Mouse (Mus musculus) embryonic facial prominence, embryonic 13.5 days (tissue): ENCODE measurements around the gene Adtrp. TPM values are rescaled to one million over a fixed set of nuclear protein-coding genes. Genes with fewer than 3 reads are reported as not detected.

Source experiments
- ATAC-seq: fragments of 200-750 bp; cut with Nextera tagmentation; 2 replicates; pipeline ENCODE4 v1.8.0; 2017; ENCODE audit warnings: low read depth; ENCODE audit not compliant: insufficient number of reproducible peaks, insufficient read depth, low FRiP score, low TSS enrichment
- H3K27ac ChIP-seq: fragments of 300-500 bp; sonication (generic); 2 replicates; pipeline ENCODE4 v1.5.1; 2015; ENCODE audit warnings: moderate library complexity, mild to moderate bottlenecking, inconsistent platforms
- H3K27me3 ChIP-seq: fragments of 300-500 bp; sonication (generic); 2 replicates; pipeline ENCODE4 v1.6.1; 2015; ENCODE audit warnings: mild to moderate bottlenecking, inconsistent platforms
- H3K36me3 ChIP-seq: fragments of 300-500 bp; sonication (generic); 2 replicates; pipeline ENCODE4 v1.6.1; 2015; ENCODE audit warnings: mild to moderate bottlenecking, inconsistent platforms
- H3K4me1 ChIP-seq: fragments of 300-500 bp; sonication (generic); 2 replicates; pipeline ENCODE4 v1.6.1; 2015; ENCODE audit warnings: inconsistent platforms
- H3K4me2 ChIP-seq: fragments of 300-500 bp; sonication (generic); 2 replicates; pipeline ENCODE4 v1.6.1; 2015; ENCODE audit warnings: moderate library complexity, mild to moderate bottlenecking, inconsistent platforms
- H3K4me3 ChIP-seq: fragments of 300-500 bp; sonication (generic); 2 replicates; pipeline ENCODE4 v1.5.1; 2015; ENCODE audit warnings: mild to moderate bottlenecking, inconsistent platforms
- H3K9ac ChIP-seq: fragments of 300-500 bp; sonication (generic); 2 replicates; pipeline ENCODE4 v1.6.1; 2015; ENCODE audit warnings: mild to moderate bottlenecking, inconsistent platforms
- H3K9me3 ChIP-seq: fragments of 300-500 bp; sonication (generic); 2 replicates; pipeline ENCODE4 v1.6.1; 2016; ENCODE audit warnings: inconsistent platforms
- WGBS: fragments of 180-500 bp; shearing (Covaris S2); methylation state at CpG from one replicate; pipeline ENCODE4 v1.1.7; 2015; ENCODE audit warnings: mixed read lengths; 5-methylcytosine and 5-hydroxymethylcytosine counted together
- polyA plus RNA-seq: library from polyadenylated mRNA; unstranded; fragments of >200 nt; fragmentation: Nextera tagmentation; extraction: Ambion mirVana; gene quantifications from 2 replicates; pipeline ENCODE4 v1.2.1, GENCODE M21; 2015

The Adtrp gene
- 0.80 and 1.2 TPM in 2 replicates for polyA plus RNA-seq

- H3K27ac ChIP-seq = no peak within 1 kb of the TSS
- H3K9ac ChIP-seq = no peak within 1 kb of the TSS
- H3K4me3 ChIP-seq = no peak within 1 kb of the TSS
- H3K27me3 ChIP-seq = no peaks in the 10 kb centered on the region
- no peaks in the 10 kb centered on the region for H3K9me3 ChIP-seq
- 60% methylated on average over 11 of the region's 11 CpGs for WGBS
- no peaks in the 10 kb centered on the region for H3K36me3 ChIP-seq
- 0 out of 2 replicates have a peak, but pooled peaks cover 3% of the 10 kb centered on the region for H3K4me1 ChIP-seq
- ATAC-seq = no peak
- H3K4me2 ChIP-seq = no peak within 1 kb of the TSS
Measured at GRCm38 (mm10) chr13:41847516-41848126, at the start of gene Adtrp. TSS of gene Adtrp (minus strand) at chr13:41847684.

DNA sequence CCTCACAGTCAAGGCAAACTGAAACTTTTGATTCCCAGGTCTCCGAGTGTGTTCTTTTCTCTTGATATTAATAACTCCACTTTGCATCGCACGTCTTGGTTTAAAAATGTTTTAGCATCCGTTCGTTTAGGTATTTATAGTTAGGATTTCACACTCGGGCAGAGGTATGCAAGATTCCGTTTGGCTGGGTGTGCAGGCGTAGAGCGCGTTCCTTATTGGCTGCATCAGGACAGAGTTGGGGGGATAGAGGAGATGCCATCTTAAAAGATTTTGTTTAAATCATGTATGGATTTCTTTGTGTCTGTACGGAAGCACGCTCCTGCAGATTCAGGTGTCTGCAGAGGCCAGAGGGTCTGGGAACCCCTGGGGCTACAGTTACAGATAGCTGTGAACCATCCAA is 44.5 kb upstream of the Adtrp start:
- no peaks in the 10 kb centered on the region for H3K36me3 ChIP-seq
- no peak for ATAC-seq
- H3K27ac ChIP-seq = no peak overlapping the region
- no peaks in the 10 kb centered on the region for H3K9me3 ChIP-seq
- no peaks in the 10 kb centered on the region for H3K4me1 ChIP-seq
- no peaks in the 10 kb centered on the region for H3K27me3 ChIP-seq
- no peak overlapping the region for H3K4me2 ChIP-seq
- 93% methylated on average over 12 of the region's 12 CpGs for WGBS
- H3K9ac ChIP-seq = no peak overlapping the region
- H3K4me3 ChIP-seq = no peak overlapping the region

DNA sequence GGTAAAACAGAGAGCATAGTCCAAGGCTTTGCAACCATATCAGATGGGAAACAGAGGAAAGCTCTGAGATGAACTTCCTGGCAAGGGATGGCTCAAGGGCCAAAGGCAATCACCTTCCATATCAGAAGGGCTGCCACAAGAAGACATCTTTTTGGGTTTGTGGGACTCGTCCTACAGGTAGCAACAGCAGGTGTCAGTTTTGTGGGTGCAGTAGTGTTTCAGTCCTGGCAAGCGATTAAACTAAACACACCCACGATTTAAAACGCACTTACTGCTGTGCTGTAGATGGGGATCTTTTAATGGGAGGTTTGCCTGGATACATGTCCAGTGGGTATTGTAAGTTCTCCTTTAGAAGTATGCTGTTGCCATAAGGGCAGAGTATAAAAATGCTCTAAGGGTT is 43.1 kb upstream of the Adtrp start:
- no peaks in the 10 kb centered on the region for H3K36me3 ChIP-seq
- H3K27ac ChIP-seq = no peak overlapping the region
- H3K4me3 ChIP-seq = no peak overlapping the region
- 84% methylated on average over 4 of the region's 4 CpGs for WGBS
- no peaks in the 10 kb centered on the region for H3K4me1 ChIP-seq
- H3K27me3 ChIP-seq = no peaks in the 10 kb centered on the region
- no peak for ATAC-seq
- H3K9ac ChIP-seq = no peak overlapping the region
- H3K4me2 ChIP-seq = no peak overlapping the region
- no peaks in the 10 kb centered on the region for H3K9me3 ChIP-seq

- Histone ChIP-seq H3K27ac (no peak overlapping the region), H3K4me1 (no peaks in the 10 kb centered on the region), H3K27me3 (no peaks in the 10 kb centered on the region), H3K4me2 (no peak overlapping the region), H3K36me3 (no peaks in the 10 kb centered on the region), H3K9ac (no peak overlapping the region), H3K4me3 (no peak overlapping the region), H3K9me3 (no peaks in the 10 kb centered on the region)
- 90% methylated on average over 2 of the region's 2 CpGs for WGBS
- ATAC-seq = no peak
Measured at GRCm38 (mm10) chr13:41890111-41890600, 42.7 kb upstream of the Adtrp start.

- Histone ChIP-seq H3K9ac (no peak overlapping the region), H3K27me3 (no peaks in the 10 kb centered on the region), H3K36me3 (no peaks in the 10 kb centered on the region), H3K9me3 (no peaks in the 10 kb centered on the region), H3K4me3 (no peak overlapping the region), H3K4me1 (no peaks in the 10 kb centered on the region), H3K27ac (no peak overlapping the region), H3K4me2 (no peak overlapping the region)
- no peak for ATAC-seq
- WGBS = 68% methylated on average over 2 of the region's 2 CpGs
Measured at GRCm38 (mm10) chr13:41888644-41889043, 41.2 kb upstream of the Adtrp start.

DNA sequence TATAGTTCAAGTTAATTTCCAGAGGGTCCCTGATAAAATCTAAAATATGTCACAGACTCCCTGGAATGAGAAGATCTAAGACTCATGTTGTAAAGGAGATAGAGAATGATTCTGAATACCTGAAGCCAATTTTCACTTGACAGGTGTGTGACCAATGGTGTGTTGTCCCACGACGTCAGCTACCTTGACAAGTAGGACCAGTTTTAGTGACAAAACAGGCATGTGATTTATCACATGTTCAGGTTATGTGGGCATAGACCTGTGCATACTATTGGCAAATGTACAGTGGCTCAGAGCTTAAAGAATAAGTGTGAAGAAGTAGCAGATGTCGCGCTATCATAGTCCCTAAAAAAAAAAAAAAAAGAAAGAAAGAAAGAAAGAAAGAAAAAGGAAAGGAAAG is 38.6 kb upstream of the Adtrp start:
- 86% methylated on average over 4 of the region's 4 CpGs for WGBS
- Histone ChIP-seq H3K27ac (no peak overlapping the region), H3K27me3 (no peaks in the 10 kb centered on the region), H3K9me3 (no peaks in the 10 kb centered on the region), H3K4me3 (no peak overlapping the region), H3K36me3 (no peaks in the 10 kb centered on the region), H3K9ac (no peak overlapping the region), H3K4me1 (no peaks in the 10 kb centered on the region), H3K4me2 (no peak overlapping the region)
- no peak for ATAC-seq

- WGBS = 79% methylated on average over 4 of the region's 4 CpGs
- Histone ChIP-seq H3K4me1 (no peaks in the 10 kb centered on the region), H3K4me3 (no peak overlapping the region), H3K4me2 (no peak overlapping the region), H3K27ac (no peak overlapping the region), H3K27me3 (no peaks in the 10 kb centered on the region), H3K36me3 (no peaks in the 10 kb centered on the region), H3K9me3 (no peaks in the 10 kb centered on the region), H3K9ac (no peak overlapping the region)
- no peak for ATAC-seq
Measured at GRCm38 (mm10) chr13:41883665-41884291, 36.3 kb upstream of the Adtrp start.

DNA sequence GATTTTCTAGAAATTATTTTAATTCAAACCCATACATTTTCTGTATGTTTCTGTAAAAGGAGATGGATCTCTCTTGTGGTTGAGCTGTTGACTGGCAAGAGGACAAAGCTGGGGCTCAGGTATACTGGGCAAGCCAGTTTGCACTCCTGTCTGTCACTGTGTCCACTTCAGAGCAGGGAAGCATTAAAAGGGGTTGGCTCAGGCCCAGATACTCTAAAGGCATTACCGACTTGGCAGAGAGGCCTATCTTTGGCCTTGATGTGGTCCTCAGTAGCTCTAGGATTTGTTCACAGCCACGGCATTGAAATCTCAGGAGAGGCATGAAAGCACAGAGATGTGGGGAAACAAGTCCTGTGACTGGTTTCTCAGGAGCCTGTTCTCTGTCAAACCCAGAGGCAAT is 33.7 kb upstream of the Adtrp start:
- no peak overlapping the region for H3K4me2 ChIP-seq
- no peaks in the 10 kb centered on the region for H3K36me3 ChIP-seq
- H3K4me3 ChIP-seq = no peak overlapping the region
- no peak for ATAC-seq
- H3K27me3 ChIP-seq = no peaks in the 10 kb centered on the region
- H3K9me3 ChIP-seq = no peaks in the 10 kb centered on the region
- H3K4me1 ChIP-seq = no peaks in the 10 kb centered on the region
- no peak overlapping the region for H3K9ac ChIP-seq
- 61% methylated on average over 2 of the region's 2 CpGs for WGBS
- H3K27ac ChIP-seq = no peak overlapping the region

DNA sequence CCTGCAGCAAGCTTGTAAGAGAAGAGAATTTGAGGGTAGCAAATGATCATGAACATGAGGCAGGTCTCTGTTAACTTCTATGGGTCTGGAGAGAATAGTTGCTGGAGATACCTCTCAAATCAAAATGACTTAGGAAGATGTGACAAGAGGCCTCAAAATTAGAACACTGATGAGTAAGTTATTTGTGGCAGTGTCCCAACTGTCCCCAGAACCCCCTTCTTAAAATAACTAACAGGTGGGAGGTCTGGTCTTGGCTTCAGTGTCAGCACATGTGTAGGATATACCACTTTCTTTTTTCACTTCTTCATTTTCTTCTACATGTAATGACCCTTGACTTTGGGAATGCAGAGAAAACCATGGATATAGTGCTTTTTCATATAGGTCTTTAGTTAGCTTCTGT is 33.0 kb upstream of the Adtrp start:
- Histone ChIP-seq H3K9me3 (no peaks in the 10 kb centered on the region), H3K27me3 (no peaks in the 10 kb centered on the region), H3K4me1 (no peaks in the 10 kb centered on the region), H3K4me3 (no peak overlapping the region), H3K27ac (no peak overlapping the region), H3K36me3 (no peaks in the 10 kb centered on the region), H3K4me2 (no peak overlapping the region), H3K9ac (no peak overlapping the region)
- no peak for ATAC-seq

DNA sequence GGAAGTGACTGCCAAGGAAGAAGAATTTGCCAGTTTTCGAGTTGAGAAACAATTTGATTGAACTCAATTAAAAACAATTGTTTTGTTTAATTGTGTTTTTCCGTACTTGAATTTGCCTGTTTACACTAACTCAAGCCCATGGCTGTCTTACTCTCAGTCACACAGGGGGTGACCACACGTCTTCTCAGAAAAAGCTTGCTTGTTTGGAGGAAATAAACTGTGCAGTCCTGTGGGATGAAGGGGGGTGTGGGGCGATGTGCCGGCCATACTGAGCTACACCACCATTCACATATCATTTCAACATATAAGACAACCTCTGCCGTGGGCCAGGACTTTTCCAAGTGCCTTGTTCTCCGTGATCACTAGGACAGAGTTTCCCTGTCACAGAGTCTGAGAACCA is 25.2 kb upstream of the Adtrp start:
- WGBS = 52% methylated on average over 7 of the region's 7 CpGs
- H3K4me2 ChIP-seq = peak overlapping the region; percentile 33; the same call in 1 of the 2 replicates

DNA sequence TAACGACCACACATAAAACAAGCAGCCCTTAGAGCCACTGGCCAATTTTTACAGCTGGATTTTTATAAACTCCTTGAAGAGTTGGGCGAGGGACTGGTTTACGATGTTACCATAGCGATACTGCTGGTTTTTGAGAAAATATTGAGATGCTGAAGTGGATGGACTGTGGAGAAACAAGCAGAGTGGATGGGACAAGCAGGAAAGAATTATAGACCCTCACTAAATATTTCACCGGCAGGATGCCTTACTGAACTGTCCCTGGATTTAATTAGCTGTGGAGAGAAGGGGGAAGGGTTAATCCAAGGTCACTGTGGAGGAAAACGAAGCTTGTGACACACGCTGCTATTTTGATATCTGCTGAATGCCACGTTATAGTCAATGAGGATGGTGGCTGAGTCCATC is 24.7 kb upstream of the Adtrp start:
- H3K36me3 ChIP-seq = no peaks in the 10 kb centered on the region
- no peak overlapping the region for H3K27ac ChIP-seq
- peaks cover 9% of the 10 kb centered on the region for H3K4me1 ChIP-seq
- H3K9me3 ChIP-seq = no peaks in the 10 kb centered on the region
- H3K9ac ChIP-seq = no peak overlapping the region
- peak overlapping the region; percentile 33 for H3K4me2 ChIP-seq
- 24% methylated on average over 8 of the region's 8 CpGs for WGBS
- H3K27me3 ChIP-seq = no peaks in the 10 kb centered on the region
- no peak for ATAC-seq
- H3K4me3 ChIP-seq = no peak overlapping the region

More for the DNA sequence above, 25.2 kb upstream of the Adtrp start:
- H3K4me3 ChIP-seq = no peak overlapping the region
- no peak for ATAC-seq
- H3K36me3 ChIP-seq = no peaks in the 10 kb centered on the region
- no peak overlapping the region for H3K9ac ChIP-seq
- H3K27ac ChIP-seq = no peak overlapping the region
- no peaks in the 10 kb centered on the region for H3K9me3 ChIP-seq
- H3K4me1 ChIP-seq = peaks cover 9% of the 10 kb centered on the region
- H3K27me3 ChIP-seq = no peaks in the 10 kb centered on the region

- 83% methylated on average over 2 of the region's 2 CpGs for WGBS
- Histone ChIP-seq H3K9ac (no peak overlapping the region), H3K4me3 (no peak overlapping the region), H3K4me1 (peaks cover 9% of the 10 kb centered on the region), H3K9me3 (no peaks in the 10 kb centered on the region), H3K27ac (no peak overlapping the region), H3K36me3 (no peaks in the 10 kb centered on the region), H3K4me2 (no peak overlapping the region), H3K27me3 (no peaks in the 10 kb centered on the region)
- no peak for ATAC-seq
Measured at GRCm38 (mm10) chr13:41867533-41867932, 20.0 kb upstream of the Adtrp start.
